Mouse (Mus musculus) c-Kit-negative CD71-positive TER-119-positive erythroid progenitor cells, embryonic 14.5 days (primary cell): ENCODE measurements at regions not wholly inside any gene's neighbourhood (a gene's known extent, or its start where the extent isn't known, plus 50 kb on each side); places are given as distances from the start of the nearest gene placed in this dataset.

Experiments used
- DNase-seq: peaks from one replicate; pipeline ENCODE4 v3.0.0-alpha.2; 2013; ENCODE audit warnings: low read depth, low spot score

GRCm38 (mm10) chr4:55749949-55750600, 217.8 kb upstream of the Klf4 start:
- no peak for DNase-seq

DNA sequence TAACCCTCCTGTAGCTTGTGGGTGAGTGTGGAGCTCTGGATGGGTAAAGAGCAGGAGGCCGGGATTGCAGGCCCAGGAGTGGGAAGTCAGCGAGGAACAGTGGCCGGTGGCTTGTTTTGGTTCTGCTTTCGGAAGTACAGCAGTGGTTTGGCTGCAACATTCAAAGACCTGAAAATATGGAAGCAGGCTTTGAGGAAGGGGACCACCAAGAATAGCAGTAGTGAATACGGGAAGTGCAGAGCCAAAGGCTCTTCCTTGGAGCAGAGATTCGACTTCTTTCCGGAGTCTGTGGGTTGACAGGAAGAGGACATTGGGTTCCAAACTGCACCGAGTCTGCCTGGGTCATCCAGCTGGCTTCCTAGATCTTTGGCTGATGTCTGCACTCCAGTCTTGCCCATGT, 209.1 kb upstream of the Klf4 start:
- no peak for DNase-seq

GRCm38 (mm10) chr4:55740062-55740461, 207.8 kb upstream of the Klf4 start:
- no peak for DNase-seq

DNA sequence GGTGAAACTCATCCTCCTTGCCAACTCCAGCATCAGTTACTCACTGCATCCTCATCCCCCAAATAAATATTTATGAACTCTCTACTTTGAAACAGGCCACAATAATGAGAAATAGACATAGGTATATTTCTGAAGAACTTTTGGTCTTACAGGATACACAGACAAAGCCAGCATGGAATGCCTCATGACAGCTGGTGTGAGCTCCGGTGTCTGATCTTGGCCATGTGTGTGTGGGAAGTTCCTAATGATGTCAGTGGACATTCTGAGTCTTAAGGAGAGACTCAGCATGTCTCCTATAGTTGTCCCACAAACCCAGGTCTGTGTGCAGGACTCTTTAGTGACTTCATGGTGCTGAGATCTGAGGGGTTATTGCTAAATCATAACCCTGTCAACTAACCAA, 206.4 kb upstream of the Klf4 start:
- no peak for DNase-seq

- DNase-seq, result no peak
Measured at GRCm38 (mm10) chr4:55735453-55735852, 203.2 kb upstream of the Klf4 start.

DNA sequence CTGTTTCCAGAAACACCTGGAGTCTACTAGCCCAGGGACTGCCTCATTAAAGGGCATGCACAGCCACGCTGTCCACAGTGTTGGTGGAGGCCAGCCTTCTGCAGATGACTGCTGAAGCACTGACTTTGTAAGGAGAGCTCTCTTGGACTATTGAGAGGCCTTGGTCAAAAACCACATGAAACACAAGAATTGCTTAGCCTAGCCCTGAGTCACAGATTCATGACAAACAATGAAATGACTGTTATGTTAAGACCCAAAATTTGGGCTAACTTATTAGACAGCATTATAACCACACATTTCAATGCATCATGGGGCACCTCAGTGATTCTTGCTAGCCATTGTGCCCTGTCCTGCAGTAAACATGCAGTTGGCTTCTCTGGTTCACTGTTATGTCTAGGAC, 202.1 kb upstream of the Klf4 start:
- DNase-seq, result no peak

- DNase-seq, result no peak
Measured at GRCm38 (mm10) chr4:55733223-55733622, 201.0 kb upstream of the Klf4 start.

DNA sequence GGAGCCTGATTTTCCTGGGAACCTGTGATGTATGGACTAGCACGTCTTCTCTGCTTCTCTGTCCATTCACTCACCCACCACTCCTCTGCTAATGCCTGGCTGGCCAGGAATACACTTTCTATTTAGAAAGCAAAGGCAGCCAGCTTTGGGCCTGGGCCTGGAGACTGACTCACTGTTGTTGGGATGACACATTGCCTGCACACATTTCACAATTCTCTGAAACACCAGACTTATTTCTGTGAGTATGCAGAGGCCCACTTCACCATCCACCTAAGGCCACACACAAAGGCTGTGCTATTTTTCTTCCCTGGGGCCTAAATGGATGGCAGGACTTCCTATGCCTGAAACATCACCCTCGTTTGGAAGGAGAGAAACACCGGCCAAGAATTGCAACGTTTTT, 199.7 kb upstream of the Klf4 start:
- no peak for DNase-seq

GRCm38 (mm10) chr4:55730266-55730665, 198.0 kb upstream of the Klf4 start:
- no peak for DNase-seq

DNA sequence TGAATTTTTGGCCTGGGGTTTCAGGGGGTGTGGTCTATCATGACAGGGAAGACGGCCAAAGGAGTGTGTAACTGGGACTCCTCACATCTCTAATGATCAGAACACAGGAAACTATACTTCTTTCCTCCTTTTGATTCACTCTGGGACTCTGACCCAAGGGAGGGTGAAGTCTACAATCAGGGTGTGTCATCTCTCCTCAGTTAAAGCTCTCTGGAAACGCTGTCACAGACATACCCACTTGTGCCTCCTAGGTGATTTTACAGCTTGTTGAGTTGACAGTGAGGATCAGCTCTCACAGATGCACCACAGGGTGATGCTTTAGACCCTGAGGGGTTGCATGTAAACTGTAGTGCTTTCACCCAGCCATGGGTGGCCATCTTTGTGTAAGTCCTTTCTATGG, 194.9 kb upstream of the Klf4 start:
- no peak for DNase-seq

- DNase-seq, result no peak
Measured at GRCm38 (mm10) chr4:55726081-55726480, 193.8 kb upstream of the Klf4 start.

- DNase-seq, result no peak
Measured at GRCm38 (mm10) chr4:55724286-55724685, 192.0 kb upstream of the Klf4 start.

GRCm38 (mm10) chr4:55723124-55723523, 190.9 kb upstream of the Klf4 start:
- no peak for DNase-seq

DNA sequence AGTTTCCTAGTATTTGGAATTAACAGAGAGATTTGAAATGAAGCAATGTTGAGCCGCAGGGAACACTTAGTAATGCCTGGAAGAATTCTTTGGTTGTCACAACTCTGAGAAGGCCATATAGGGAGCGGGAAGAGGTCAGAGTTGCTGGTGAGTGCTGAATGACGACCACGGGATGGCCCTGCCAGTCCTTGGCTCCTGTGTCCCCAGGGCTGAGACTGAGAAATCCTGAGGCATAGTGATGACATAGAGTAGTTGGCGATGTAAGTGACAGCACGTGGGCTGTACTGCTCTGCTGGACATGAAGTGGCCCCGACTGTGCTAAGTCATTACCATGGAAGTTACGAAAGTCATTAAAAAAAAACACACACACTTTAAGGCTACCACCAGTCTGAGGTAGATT, 190.1 kb upstream of the Klf4 start:
- DNase-seq, result no peak

DNA sequence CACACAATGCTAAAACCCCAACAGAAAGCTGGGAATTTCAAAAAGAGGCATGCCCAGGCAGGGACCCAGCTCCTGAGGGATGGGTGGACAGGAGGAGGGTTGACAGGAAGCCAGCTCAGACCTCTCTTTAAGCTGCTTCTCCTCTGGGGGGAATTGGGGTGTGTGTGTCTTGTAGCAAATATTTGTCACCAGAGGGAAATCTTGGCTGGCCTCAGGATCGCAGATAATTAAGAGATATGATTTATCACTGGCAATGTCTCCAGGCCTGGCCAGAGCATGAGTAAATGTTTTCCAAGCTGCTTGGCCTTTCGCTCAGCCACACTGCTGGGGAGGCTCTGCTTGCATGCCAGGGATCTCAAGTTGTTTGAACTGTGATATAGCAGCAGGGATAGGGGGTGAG, 189.6 kb upstream of the Klf4 start:
- DNase-seq, result no peak

GRCm38 (mm10) chr4:55718438-55718837, 186.2 kb upstream of the Klf4 start:
- no peak for DNase-seq

DNA sequence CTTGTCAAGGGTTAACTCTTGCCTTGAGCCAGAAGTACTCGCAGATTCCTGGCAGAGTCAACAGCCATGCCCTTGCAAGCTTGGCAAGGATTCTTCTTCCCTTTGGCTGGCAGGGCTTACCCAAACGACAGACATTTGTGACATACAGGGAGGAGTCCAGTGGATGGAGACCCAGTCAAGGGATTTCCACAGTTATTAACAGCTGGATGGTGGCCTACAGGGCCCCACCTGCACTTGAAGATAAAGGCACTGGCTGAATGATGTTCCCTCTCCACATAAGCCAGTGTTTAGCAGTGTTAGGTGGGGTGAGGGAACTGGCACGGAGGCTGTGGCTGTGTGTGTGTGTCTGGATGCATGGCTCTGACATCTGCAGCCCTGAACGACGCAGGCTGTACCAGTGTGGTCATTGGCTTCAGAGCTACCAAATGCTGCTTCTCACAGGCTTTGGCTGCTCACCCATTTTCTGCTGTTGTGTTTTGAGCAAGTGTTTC, 183.9 kb upstream of the Klf4 start:
- DNase-seq, result no peak

DNA sequence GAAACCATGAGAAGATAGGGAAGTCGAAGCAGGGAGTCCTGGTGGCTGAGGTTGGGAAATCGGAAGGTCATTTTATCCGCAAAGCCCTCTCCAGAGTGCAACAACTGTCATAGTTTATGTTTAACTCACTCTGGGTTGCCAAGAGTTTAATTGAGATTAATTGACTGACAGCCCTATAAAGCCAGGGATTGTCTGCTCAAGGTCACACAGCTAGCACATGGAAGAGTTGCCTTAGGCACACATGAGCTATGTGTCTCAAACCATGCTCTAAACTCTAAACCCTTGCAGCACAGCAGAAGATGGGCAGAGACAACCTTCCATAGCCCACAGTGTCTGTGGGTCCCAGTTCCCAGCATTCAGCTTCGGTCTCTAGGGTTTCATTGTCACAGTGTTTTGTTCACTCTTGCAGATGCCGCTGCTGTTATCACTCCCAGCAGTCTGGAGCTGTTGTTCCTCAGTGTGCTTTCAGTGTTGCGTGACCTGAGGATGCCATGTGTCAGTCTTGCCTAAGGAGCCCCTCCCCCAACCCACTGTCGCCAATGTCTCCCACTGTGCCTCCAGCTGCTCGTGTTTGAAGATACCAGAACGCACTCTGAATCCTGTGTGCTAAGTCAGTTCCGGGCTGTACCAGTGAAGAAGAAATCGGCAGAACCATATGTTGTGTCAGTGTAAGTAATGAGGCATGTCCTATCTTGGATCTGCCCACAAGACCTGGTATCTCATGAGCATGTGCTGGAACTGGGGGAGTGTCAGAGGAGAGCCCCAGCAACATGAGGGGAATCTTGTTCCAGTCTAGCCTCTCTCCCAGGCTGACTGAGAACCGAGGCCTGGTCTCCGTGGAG, 179.5 kb upstream of the Klf4 start:
- DNase-seq, result no peak

DNA sequence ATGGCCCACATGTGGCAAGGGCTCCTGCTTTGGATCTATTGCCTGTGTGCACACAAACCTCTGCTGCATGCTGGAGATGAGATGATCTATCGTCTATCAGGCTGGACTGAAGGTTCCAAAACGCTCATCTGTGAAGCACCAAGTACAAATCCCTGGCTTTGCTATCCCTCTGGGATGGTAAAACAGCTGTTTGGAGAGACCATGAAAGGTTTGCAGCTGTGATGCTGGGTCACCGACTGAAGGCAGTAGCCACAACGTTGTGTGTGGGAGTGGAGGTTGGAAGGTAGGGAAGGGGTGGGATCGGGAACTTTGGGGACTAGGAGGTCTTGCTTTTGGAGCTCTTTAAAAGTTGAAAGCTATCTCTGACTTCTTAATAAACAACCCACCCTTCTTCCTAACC, 178.2 kb upstream of the Klf4 start:
- no peak for DNase-seq

DNA sequence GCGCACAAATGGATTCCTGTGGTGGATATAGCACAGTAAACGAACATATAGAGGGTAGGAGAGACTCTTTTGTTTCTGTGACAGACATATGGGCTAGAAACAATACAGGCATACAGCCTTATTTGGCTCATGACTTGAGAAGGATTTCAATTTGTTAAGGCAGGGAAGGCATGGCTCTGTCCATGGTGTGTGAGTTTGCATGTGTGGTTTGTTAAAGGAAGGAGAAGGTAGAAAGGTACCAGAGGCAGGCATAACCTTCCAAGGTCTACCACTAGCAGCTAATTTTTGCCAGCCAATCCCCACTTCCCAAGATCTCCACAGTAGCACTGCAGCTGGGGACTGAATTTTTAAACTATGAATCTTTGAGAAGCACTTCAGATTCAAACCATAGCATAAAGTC, 176.5 kb upstream of the Klf4 start:
- no peak for DNase-seq

DNA sequence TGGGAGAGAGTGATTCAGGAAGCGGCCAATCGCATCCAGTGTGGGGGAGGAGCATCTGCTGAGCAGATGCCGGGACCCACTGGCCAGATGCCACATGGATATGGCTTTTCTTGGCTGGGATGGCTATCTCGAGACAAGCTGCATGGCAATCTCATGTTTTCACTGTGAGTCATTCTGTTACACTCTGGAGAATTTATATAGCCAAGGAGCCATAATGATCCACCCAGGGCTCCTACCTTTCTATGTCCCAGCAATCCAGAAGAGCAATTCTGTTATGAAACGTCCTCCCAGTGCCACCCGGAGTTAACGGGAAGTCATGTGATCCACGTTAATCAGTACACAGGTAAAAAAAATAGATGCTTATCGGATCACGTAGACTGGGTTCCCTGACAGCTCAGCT, 175.7 kb upstream of the Klf4 start:
- DNase-seq, result no peak

DNA sequence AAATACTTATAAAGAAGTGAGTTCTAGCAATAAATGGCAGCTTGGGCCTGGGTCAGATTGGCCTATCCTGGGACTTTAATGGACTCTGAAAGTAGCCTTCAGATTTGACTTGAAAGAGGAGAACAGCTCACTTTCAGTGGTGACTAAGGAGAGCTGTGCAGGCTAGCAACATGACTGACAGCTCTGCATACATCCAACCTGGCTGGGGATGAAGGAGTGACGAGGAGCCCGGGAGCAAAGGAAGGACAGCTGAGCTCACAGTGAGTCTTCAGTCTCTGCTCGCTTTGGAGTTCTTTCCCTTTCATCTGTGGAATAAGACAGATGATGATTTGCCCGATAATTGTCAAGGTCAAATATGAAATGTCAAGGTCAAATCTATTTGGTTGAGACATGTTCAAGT, 172.7 kb upstream of the Klf4 start:
- no peak for DNase-seq

DNA sequence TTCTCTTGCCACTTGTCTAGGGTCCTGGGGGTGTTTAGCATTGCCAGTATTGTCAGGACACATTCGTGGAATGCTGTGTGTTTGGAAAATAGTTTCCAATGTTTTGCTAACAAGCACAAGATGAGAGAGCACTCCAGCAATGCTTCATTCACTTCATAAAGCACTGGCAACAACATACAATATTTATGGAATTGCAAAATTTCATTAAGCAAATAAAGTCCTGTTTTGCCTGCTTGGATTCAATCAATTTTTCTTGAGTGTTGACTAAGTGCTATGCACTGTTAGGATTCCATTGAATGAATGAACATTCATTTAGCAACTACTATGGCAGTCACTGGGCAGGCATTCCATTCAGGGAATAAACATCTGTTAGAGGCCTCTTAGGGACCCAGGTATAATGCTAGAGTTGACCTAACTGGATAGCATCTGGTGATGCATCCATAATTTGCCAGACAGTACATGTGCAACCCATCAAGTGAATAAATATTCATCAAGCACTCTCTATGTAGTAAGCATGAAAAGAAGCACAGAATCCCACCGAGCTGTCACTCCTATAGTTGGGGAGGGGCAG, 171.2 kb upstream of the Klf4 start:
- DNase-seq, result no peak
